Mouse (Mus musculus): ENCODE data around the gene Gm9918. TPM values are rescaled to one million over a fixed set of nuclear protein-coding genes. Genes with fewer than 3 reads are reported as not detected.

Gm9918 gene
- polyA plus RNA-seq, 2 experiments, result 0.04 TPM

DNA sequence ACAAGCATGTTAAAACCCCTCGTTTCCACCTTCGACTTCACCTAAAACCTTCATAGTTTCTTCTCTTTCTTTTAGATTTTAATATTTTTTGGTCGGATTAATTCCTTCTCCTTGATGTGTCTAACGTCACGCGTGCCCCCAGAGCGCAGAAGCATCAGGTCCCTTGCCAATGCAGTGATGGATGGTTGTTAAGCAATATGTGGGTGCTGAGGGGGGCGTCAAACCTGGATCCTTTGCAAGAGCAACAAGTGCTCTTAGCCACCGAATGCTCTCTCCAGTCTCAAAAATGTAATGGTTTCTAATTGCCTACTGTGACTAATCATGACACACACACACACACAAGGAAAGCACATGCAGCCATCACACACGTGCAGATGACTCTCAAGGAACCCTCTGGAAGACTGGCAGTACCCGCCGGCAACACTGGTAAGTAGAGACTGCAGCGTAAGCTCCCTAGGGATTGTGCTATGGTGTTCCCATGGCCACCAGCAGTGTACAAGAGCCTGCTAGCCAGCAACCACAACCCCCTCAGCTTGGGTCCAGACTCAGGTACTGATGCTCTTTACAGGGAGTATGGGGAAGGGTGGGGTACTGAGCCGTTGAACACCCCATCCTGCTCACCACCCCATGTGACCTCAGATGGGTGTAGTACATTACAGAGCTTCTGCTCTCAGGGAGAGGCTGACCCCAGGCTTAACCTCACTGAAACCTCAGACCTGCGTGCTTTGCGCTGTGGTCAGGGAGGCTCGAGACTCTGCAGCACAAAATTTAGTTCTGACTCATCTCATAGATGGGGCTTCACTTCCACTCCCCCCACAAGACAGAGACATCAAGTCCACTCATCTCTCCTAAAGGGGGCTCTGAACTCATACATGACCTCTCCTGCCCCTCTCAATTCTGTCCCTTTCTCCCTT, 39.7 kb upstream of the Gm9918 start:
- Histone ChIP-seq H3K27me3 (ENCODE audit: control insufficient read depth, insufficient read depth, low read length) (no peaks in the 10 kb centered on the region), H3K36me3 (replicated peaks; ENCODE audit: control insufficient read depth, insufficient read depth, low read depth) (no peaks in the 10 kb centered on the region), H3K9me3 (ENCODE audit: control insufficient read depth, low read length) (no peaks in the 10 kb centered on the region), H3K4me3 (ENCODE audit: insufficient read depth in 1 of 2, low read depth in 2 of 2, low read length in 2 of 2) (peak overlapping the region in 1 of 2 experiments; percentile 55; a peak in 3 of 4 replicates), H3K4me2 (ENCODE audit: low read depth) (peak overlapping the region; percentile 49; the same call in 1 of the 2 replicates), H3K4me1 (replicated peaks; ENCODE audit: control insufficient read depth in 2 of 2, insufficient read depth in 2 of 2, low read length in 1 of 2) (peaks cover 21 to 38% of the 10 kb centered on the region in 2 experiments), H3K9ac (replicated peaks) (no peak overlapping the region; the same call in 1 of the 2 replicates), H3K27ac (no peak overlapping the region)
- ATAC-seq (ENCODE audit: insufficient read depth) (no peak), DNase-seq (ENCODE audit: low read depth in 3 of 3, low spot score in 3 of 3) (no peak)
- TF ChIP-seq EP300 (IDR thresholded peaks at IDR 0.05; ENCODE audit: low read depth) (no peak), CTCF (IDR thresholded peaks at IDR 0.05; ENCODE audit: low read depth) (no peak)
- 70% methylated on average over 17 of the region's 17 CpGs for WGBS (ENCODE audit: insufficient replicate concordance)

DNA sequence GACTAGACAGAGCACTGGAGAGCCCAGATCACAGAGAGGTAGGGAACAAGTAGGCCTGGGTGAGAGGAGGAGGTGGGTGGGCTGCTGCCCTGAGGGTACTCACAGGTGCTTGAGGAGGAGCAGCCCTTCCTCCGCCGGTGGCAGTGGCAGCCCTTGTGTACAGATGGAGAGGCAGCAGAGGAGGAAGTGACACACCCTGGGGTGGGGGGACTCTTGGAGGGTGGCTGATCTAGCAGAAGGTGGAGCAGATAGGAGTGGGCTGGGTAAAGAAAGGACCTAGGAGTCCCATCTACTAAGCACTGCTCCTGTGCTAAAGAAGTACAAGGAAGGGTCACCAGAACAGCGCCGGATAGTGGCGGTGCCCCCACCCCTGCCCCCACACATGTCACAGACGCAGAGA, 38.6 kb upstream of the Gm9918 start, which contains the start of gene Itgb7:
Gene Itgb7, minus strand, starts transcription at position 197 of the 400 bp plus-strand sequence.
- TF ChIP-seq CTCF (IDR thresholded peaks at IDR 0.05; ENCODE audit: low read depth) (no peak), EP300 (IDR thresholded peaks at IDR 0.05; ENCODE audit: low read depth) (peak; percentile 43; the same call in 1 of the 2 replicates)
- Histone ChIP-seq H3K4me1 (replicated peaks; ENCODE audit: control insufficient read depth in 2 of 2, insufficient read depth in 2 of 2, low read length in 1 of 2) (peaks cover 21 to 36% of the 10 kb centered on the region in 2 experiments), H3K27me3 (ENCODE audit: control insufficient read depth, insufficient read depth, low read length) (no peaks in the 10 kb centered on the region), H3K9ac (replicated peaks) (peak within 1 kb of the TSS; percentile 48), H3K9me3 (ENCODE audit: control insufficient read depth, low read length) (no peaks in the 10 kb centered on the region), H3K27ac (no peak within 1 kb of the TSS), H3K36me3 (replicated peaks; ENCODE audit: control insufficient read depth, insufficient read depth, low read depth) (no peaks in the 10 kb centered on the region), H3K4me2 (ENCODE audit: low read depth) (peak within 1 kb of the TSS; percentile 49), H3K4me3 (ENCODE audit: insufficient read depth in 1 of 2, low read depth in 2 of 2, low read length in 2 of 2) (peak within 1 kb of the TSS; percentile 29 to 55)
- WGBS (ENCODE audit: insufficient replicate concordance), result under 1% methylated on average over 6 of the region's 6 CpGs
- DNase-seq (ENCODE audit: low read depth in 3 of 3, low spot score in 3 of 3) (peak in 1 of 3 experiments; percentile 33), ATAC-seq (ENCODE audit: insufficient read depth) (peak; percentile 91)

DNA sequence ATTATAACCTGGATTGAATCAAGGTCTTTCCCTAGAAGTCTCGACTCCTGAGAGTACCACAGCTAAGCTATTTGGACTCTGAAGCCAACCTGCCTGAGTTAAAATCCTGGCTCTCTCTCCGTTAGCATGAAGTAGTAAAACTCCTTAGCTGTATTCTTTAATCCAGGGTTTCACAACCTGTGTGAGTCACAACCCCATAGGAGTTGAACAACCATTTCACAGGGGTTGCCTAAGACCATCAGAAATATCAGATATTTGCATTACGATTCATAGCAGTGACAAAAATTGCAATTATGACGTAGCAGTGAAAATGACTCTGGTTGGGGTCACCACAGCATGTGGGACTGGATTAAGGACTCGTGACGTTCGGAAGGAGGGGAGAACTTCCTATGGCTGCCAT, 37.6 kb upstream of the Gm9918 start:
- H3K4me2 ChIP-seq (ENCODE audit: low read depth), result no peak overlapping the region
- H3K9me3 ChIP-seq (ENCODE audit: control insufficient read depth, low read length), result no peaks in the 10 kb centered on the region
- no peak for DNase-seq (ENCODE audit: low read depth in 3 of 3, low spot score in 3 of 3)
- no peak overlapping the region for H3K4me3 ChIP-seq (ENCODE audit: insufficient read depth in 1 of 2, low read depth in 2 of 2, low read length in 2 of 2)
- H3K36me3 ChIP-seq (replicated peaks; ENCODE audit: control insufficient read depth, insufficient read depth, low read depth), result no peaks in the 10 kb centered on the region
- H3K27ac ChIP-seq, result no peak overlapping the region
- no peak for TF ChIP-seq CTCF (IDR thresholded peaks at IDR 0.05; ENCODE audit: low read depth)
- no peak for TF ChIP-seq EP300 (IDR thresholded peaks at IDR 0.05; ENCODE audit: low read depth)
- no peaks in the 10 kb centered on the region for H3K27me3 ChIP-seq (ENCODE audit: control insufficient read depth, insufficient read depth, low read length)
- H3K4me1 ChIP-seq (replicated peaks; ENCODE audit: control insufficient read depth in 2 of 2, insufficient read depth in 2 of 2, low read length in 1 of 2), result peaks cover 21 to 36% of the 10 kb centered on the region in 2 experiments
- 75% methylated on average over 7 of the region's 7 CpGs for WGBS (ENCODE audit: insufficient replicate concordance)
- no peak overlapping the region for H3K9ac ChIP-seq (replicated peaks)
- no peak for ATAC-seq (ENCODE audit: insufficient read depth)

DNA sequence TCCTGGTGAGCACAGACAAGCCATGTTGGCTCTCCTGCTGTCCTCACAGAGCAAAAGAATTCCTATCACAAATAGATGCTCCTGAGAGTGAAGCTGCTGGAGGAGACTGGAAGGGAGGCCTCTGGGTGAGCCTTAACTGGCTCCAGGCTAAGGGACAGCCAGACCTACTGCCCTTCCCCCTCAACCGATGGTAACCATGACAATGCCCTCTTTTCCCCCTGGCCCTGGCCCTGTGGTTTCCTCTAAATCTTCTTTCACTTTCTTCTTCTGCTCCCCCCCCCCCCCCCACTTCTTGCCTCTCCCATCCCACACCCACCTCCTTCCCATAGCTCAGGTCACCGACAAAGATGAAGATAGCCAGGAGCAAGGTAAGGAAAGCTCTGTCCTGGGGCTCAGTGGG, 36.5 kb upstream of the Gm9918 start:
- H3K9me3 ChIP-seq (ENCODE audit: control insufficient read depth, low read length), result no peaks in the 10 kb centered on the region
- H3K36me3 ChIP-seq (replicated peaks; ENCODE audit: control insufficient read depth, insufficient read depth, low read depth), result no peaks in the 10 kb centered on the region
- no peak overlapping the region for H3K9ac ChIP-seq (replicated peaks)
- no peak for ATAC-seq (ENCODE audit: insufficient read depth)
- no peak for TF ChIP-seq CTCF (IDR thresholded peaks at IDR 0.05; ENCODE audit: low read depth)
- TF ChIP-seq EP300 (IDR thresholded peaks at IDR 0.05; ENCODE audit: low read depth), result no peak
- no peak overlapping the region for H3K27ac ChIP-seq
- DNase-seq (ENCODE audit: low read depth in 3 of 3, low spot score in 3 of 3), result no peak
- peaks cover 21 to 36% of the 10 kb centered on the region in 2 experiments for H3K4me1 ChIP-seq (replicated peaks; ENCODE audit: control insufficient read depth in 2 of 2, insufficient read depth in 2 of 2, low read length in 1 of 2)
- no peak overlapping the region for H3K4me2 ChIP-seq (ENCODE audit: low read depth)
- WGBS (ENCODE audit: insufficient replicate concordance), result 4% methylated on average over 2 of the region's 2 CpGs
- H3K27me3 ChIP-seq (ENCODE audit: control insufficient read depth, insufficient read depth, low read length), result no peaks in the 10 kb centered on the region
- no peak overlapping the region for H3K4me3 ChIP-seq (ENCODE audit: insufficient read depth in 1 of 2, low read depth in 2 of 2, low read length in 2 of 2)

DNA sequence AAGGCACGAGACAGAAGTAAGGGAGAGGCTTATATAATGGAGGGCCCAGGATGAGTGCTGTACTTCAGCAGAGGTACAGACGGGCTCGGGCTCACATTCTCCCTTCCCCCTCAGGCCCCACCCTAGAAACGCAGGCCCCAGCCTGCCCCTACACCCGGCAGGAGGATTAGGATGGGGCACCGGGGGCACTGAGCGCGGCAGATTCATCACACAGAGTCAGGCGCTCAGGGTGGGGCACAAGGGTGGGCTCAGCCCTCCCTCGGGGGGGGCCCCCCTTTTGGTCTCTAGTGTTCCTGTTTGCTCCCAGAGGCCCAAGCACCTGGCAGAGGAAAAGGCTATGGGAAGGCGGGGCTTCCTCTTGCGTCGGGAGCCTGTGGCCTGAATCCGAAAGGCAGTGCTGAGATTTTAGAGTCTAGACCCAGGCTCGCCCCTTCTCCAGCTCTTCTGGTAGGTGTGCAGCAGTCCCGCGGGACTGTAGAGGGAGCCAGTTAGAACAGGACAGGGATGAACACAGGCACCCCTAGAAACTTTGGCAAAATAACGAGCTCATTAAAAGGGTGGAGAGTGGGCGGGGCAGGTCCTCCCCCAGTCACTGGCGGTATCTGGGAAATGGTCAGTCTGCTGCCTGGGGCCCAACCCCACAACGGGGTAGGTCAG, 34.9 kb upstream of the Gm9918 start:
- H3K9me3 ChIP-seq (ENCODE audit: control insufficient read depth, low read length), result no peaks in the 10 kb centered on the region
- WGBS (ENCODE audit: insufficient replicate concordance), result 27% methylated on average over 21 of the region's 21 CpGs
- H3K4me3 ChIP-seq (ENCODE audit: insufficient read depth in 1 of 2, low read depth in 2 of 2, low read length in 2 of 2), result peak overlapping the region in 1 of 2 experiments; percentile 14; a peak in 2 of 4 replicates
- H3K36me3 ChIP-seq (replicated peaks; ENCODE audit: control insufficient read depth, insufficient read depth, low read depth), result no peaks in the 10 kb centered on the region
- ATAC-seq (ENCODE audit: insufficient read depth) (no peak), DNase-seq (ENCODE audit: low read depth in 3 of 3, low spot score in 3 of 3) (no peak)
- peak overlapping the region; percentile 22 for H3K4me2 ChIP-seq (ENCODE audit: low read depth)
- H3K27me3 ChIP-seq (ENCODE audit: control insufficient read depth, insufficient read depth, low read length), result no peaks in the 10 kb centered on the region
- TF ChIP-seq EP300 (IDR thresholded peaks at IDR 0.05; ENCODE audit: low read depth) (no peak), CTCF (IDR thresholded peaks at IDR 0.05; ENCODE audit: low read depth) (no peak)
- no peak overlapping the region for H3K27ac ChIP-seq
- H3K4me1 ChIP-seq (replicated peaks; ENCODE audit: control insufficient read depth in 2 of 2, insufficient read depth in 2 of 2, low read length in 1 of 2), result peaks cover 21 to 35% of the 10 kb centered on the region in 2 experiments
- no peak overlapping the region for H3K9ac ChIP-seq (replicated peaks)
